Mouse (Mus musculus) heart, embryonic 10.5 days (tissue): Measurements from ENCODE around the gene Sept11. TPM values are rescaled to one million over a fixed set of nuclear protein-coding genes. Genes with fewer than 3 reads are reported as not detected.

Experiments used
- DNase-seq: peaks from one replicate; pipeline ENCODE4 v3.0.0-alpha.2; 2017; ENCODE audit warnings: low spot score
- H3K27ac ChIP-seq: fragments of 300-500 bp; sonication (generic); 2 replicates; pipeline ENCODE4 v1.5.1; 2016; ENCODE audit warnings: mild to moderate bottlenecking
- H3K27me3 ChIP-seq: fragments of 300-500 bp; sonication (generic); 2 replicates; pipeline ENCODE4 v1.6.1; 2016; ENCODE audit warnings: mild to moderate bottlenecking; ENCODE audit not compliant: poor library complexity, insufficient read depth, severe bottlenecking
- H3K36me3 ChIP-seq: fragments of 300-500 bp; sonication (generic); 2 replicates; pipeline ENCODE4 v1.6.1; 2016; ENCODE audit warnings: mild to moderate bottlenecking, moderate library complexity
- H3K4me1 ChIP-seq: fragments of 300-500 bp; sonication (generic); 2 replicates; pipeline ENCODE4 v1.6.1; 2016; ENCODE audit warnings: mild to moderate bottlenecking
- H3K4me3 ChIP-seq: fragments of 300-500 bp; sonication (generic); 2 replicates; pipeline ENCODE4 v1.5.1; 2016; ENCODE audit warnings: mild to moderate bottlenecking, moderate library complexity
- H3K9me3 ChIP-seq: fragments of 300-500 bp; sonication (generic); 2 replicates; pipeline ENCODE4 v1.6.1; 2016; ENCODE audit warnings: mild to moderate bottlenecking, moderate library complexity
- WGBS: fragments of 180-500 bp; shearing (Covaris S2); methylation state at CpG from one replicate; pipeline ENCODE4 v1.1.7; 2016; 5-methylcytosine and 5-hydroxymethylcytosine counted together
- polyA plus RNA-seq: library from polyadenylated mRNA; unstranded; fragments of >200 nt; fragmentation: Nextera tagmentation; extraction: Ambion mirVana; gene quantifications from 2 replicates; pipeline ENCODE4 v1.2.1, GENCODE M21; 2016

The Sept11 gene
- 129 and 153 TPM in 2 replicates for polyA plus RNA-seq

DNA sequence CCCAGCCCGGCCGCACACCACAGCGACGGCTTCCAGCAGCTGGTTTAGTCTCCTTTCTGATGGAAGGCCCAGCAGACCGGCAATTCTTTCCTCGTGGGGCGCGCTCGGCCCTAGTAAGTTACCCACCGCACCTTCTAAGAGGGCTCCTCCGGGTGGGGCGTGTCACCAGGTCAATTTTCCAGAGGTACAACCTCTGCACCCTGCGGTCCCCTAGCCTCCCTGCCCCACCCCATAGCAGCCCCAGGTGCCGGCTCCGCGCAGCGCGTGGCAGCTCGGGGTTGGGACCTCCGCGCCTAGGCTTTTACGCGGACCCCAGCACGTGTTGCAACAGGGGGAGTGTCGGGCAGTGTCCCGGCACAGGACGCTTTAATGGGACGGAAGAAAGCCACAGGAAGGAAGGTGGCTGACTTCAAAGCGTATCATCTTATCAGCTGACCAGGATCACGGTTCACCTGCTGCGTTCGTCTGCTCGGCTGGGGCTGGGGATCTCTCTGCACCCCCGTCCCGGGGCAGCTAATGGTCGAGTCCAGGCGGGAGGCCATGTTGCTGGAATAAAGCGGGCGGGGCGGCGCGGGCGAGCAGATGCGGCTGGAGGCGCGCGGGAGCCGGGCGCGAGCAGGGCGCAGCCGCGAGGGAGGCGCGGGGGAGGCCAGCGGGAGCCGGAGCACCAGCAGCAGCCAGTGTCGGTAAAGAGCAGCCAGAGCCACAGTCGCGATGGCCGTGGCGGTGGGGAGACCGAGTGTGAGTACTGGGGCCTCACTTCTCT lies at the start of gene Sept11:
Gene Sept11, plus strand, starts transcription at position 581 of the 766 bp plus-strand sequence.
- Histone ChIP-seq H3K4me1 (peaks cover 55% of the 10 kb centered on the region), H3K36me3 (no peaks in the 10 kb centered on the region), H3K9me3 (no peaks in the 10 kb centered on the region), H3K27me3 (no peaks in the 10 kb centered on the region), H3K4me3 (peak within 1 kb of the TSS; percentile 98), H3K27ac (peak within 1 kb of the TSS; percentile 98)
- peak; percentile 95 for DNase-seq
- WGBS: under 1% methylated on average over 63 of the region's 63 CpGs

GRCm38 (mm10) chr5:93043688-93044583 lies 49.3 kb upstream of the Sept11 start:
- peaks cover 74% of the 10 kb centered on the region for H3K27me3 ChIP-seq
- H3K9me3 ChIP-seq: no peaks in the 10 kb centered on the region
- H3K4me1 ChIP-seq: peaks cover 45% of the 10 kb centered on the region
- H3K36me3 ChIP-seq: no peaks in the 10 kb centered on the region
- H3K4me3 ChIP-seq: peak overlapping the region; percentile 71
- peak; percentile 75 for DNase-seq
- 4% methylated on average over 69 of the region's 69 CpGs for WGBS
- peak overlapping the region; percentile 56 for H3K27ac ChIP-seq

GRCm38 (mm10) chr5:93044584-93045370 lies 48.5 kb upstream of the Sept11 start, which contains the start of gene Sowahb:
TSS of gene Sowahb (minus strand) at chr5:93045022.
- Histone ChIP-seq H3K4me1 (peaks cover 40% of the 10 kb centered on the region), H3K27me3 (peaks cover 82% of the 10 kb centered on the region), H3K27ac (peak within 1 kb of the TSS; percentile 56), H3K36me3 (no peaks in the 10 kb centered on the region), H3K9me3 (no peaks in the 10 kb centered on the region), H3K4me3 (peak within 1 kb of the TSS; percentile 71)
- under 1% methylated on average over 68 of the region's 68 CpGs for WGBS
- DNase-seq: peak; percentile 79

DNA sequence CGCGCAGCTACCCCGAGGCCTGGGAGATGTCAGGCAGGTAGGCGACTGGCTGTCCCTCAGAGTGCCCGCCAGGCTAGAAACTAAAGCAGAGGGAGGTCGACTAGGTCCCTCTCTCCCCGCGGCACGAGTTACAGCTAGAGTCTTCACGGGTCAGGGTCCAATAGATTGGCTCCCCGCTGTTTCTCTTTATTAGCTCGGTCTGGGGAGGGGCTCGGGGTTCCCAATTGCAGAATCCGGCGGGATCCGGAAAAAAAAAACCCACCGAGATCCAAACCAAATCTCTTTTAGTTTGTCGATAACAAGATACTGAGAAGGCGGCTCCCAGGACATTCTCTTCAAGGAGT lies 47.9 kb upstream of the Sept11 start:
- Histone ChIP-seq H3K9me3 (no peaks in the 10 kb centered on the region), H3K27ac (peak overlapping the region; percentile 56), H3K36me3 (no peaks in the 10 kb centered on the region), H3K27me3 (peaks cover 88% of the 10 kb centered on the region), H3K4me1 (peaks cover 34% of the 10 kb centered on the region), H3K4me3 (peak overlapping the region; percentile 71)
- DNase-seq: no peak
- WGBS: under 1% methylated on average over 19 of the region's 19 CpGs

DNA sequence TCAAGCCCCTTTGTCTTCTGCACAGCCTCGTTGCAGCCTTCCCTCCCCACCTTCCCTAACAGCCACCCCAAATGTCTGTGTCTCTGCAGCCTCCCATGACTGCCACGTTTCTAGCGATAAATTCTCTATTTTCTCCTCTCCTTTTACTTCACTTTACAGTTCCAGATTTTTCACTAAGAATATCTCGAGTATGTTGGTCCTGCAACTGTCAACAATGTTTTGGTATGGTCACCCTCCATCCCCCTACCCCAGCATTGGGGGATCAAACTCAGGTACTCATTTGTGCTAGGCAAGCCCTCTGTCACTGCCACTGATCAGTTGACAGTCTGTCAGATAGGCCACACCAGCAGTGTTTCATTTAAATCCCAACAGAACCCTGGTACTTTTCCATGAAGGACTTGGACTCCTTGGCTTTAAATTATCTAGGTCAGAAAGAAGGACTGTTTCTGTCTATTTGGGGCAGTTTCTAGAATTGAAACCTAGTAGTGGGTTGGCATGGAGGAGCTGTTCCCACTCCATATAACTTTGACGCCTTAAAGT lies 46.9 kb upstream of the Sept11 start:
- WGBS: 25% methylated on average over 5 of the region's 5 CpGs
- DNase-seq: peak; percentile 20

DNA sequence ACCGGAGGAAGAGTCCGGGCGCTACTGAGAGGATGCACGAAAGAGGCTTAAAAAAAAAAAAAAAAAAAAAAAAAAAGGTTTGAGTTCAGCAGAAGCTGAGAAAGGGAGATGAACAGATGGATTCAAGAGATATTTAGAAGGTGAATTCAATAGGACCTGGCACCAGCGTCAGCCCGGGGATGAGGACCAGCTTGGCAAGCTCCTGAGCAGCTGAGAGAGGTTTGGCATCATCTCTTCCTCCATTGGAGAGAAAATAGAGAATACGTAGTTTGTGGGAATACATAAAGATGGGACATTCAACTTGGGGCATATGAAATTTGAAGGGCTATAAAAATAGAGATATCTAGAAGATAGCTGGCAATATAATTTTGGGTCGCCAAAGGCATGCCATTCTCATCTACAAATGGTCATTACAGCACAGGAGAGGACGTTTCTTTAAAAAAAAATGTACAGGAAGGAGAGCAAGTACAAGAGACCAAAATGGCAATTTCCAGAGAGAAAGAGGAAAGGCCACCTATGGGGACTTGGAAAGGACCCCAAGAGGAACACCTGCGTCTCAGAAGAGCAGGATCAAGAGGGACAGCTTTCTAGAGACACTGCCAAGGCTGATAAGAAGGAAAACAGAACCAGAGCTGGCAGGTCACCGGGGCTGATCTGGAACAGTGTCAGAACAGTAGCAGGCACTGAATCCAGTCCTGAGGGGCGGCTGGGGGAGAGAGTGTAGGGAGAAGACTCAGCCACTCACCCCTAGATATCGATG lies 44.6 kb upstream of the Sept11 start:
- Histone ChIP-seq H3K4me3 (no peak overlapping the region), H3K36me3 (no peaks in the 10 kb centered on the region), H3K9me3 (no peaks in the 10 kb centered on the region), H3K4me1 (peaks cover 18% of the 10 kb centered on the region), H3K27ac (no peak overlapping the region), H3K27me3 (peaks cover 66% of the 10 kb centered on the region)
- no peak for DNase-seq
- WGBS: 60% methylated on average over 13 of the region's 13 CpGs

More for the DNA sequence above, 46.9 kb upstream of the Sept11 start:
- H3K36me3 ChIP-seq: no peaks in the 10 kb centered on the region
- H3K9me3 ChIP-seq: no peaks in the 10 kb centered on the region
- H3K4me1 ChIP-seq: peaks cover 34% of the 10 kb centered on the region
- H3K27ac ChIP-seq: no peak overlapping the region
- no peak overlapping the region for H3K4me3 ChIP-seq
- peaks cover 88% of the 10 kb centered on the region for H3K27me3 ChIP-seq

GRCm38 (mm10) chr5:93049971-93050370 lies 43.3 kb upstream of the Sept11 start:
- no peak for DNase-seq
- no peaks in the 10 kb centered on the region for H3K9me3 ChIP-seq
- H3K36me3 ChIP-seq: no peaks in the 10 kb centered on the region
- WGBS: 44% methylated on average over 1 of the region's 1 CpGs
- H3K4me1 ChIP-seq: peaks cover 4% of the 10 kb centered on the region
- no peak overlapping the region for H3K27ac ChIP-seq
- H3K27me3 ChIP-seq: peaks cover 53% of the 10 kb centered on the region
- no peak overlapping the region for H3K4me3 ChIP-seq

DNA sequence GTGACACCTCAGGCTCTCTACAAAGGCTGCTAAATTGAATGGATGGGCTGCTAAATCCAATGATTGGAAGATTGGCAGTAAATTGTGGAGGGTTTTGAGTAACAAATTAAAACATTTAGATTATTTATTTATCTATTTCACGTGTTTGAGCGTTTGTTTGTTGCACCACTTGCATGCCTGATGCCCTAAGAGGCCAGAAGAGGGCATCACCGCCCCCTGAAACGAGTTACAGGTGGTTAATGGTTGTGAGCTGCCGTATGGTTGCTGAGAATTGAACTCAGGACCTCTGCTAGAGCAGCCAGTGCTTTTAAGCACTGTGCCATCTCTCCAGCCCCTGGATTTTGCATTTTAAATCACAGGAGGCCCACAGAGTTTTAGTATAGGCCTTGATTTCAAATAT lies 42.2 kb upstream of the Sept11 start:
- DNase-seq: no peak

GRCm38 (mm10) chr5:93051951-93052350 lies 41.3 kb upstream of the Sept11 start:
- Histone ChIP-seq H3K4me3 (no peak overlapping the region), H3K36me3 (no peaks in the 10 kb centered on the region), H3K27me3 (peaks cover 33% of the 10 kb centered on the region), H3K27ac (no peak overlapping the region), H3K9me3 (no peaks in the 10 kb centered on the region), H3K4me1 (no peaks in the 10 kb centered on the region)
- DNase-seq: no peak
- 88% methylated on average over 9 of the region's 9 CpGs for WGBS

More for the DNA sequence above, 42.2 kb upstream of the Sept11 start:
- Histone ChIP-seq H3K27me3 (peaks cover 42% of the 10 kb centered on the region), H3K36me3 (no peaks in the 10 kb centered on the region), H3K27ac (no peak overlapping the region), H3K9me3 (no peaks in the 10 kb centered on the region), H3K4me3 (no peak overlapping the region), H3K4me1 (no peaks in the 10 kb centered on the region)
- 43% methylated on average over 5 of the region's 5 CpGs for WGBS

DNA sequence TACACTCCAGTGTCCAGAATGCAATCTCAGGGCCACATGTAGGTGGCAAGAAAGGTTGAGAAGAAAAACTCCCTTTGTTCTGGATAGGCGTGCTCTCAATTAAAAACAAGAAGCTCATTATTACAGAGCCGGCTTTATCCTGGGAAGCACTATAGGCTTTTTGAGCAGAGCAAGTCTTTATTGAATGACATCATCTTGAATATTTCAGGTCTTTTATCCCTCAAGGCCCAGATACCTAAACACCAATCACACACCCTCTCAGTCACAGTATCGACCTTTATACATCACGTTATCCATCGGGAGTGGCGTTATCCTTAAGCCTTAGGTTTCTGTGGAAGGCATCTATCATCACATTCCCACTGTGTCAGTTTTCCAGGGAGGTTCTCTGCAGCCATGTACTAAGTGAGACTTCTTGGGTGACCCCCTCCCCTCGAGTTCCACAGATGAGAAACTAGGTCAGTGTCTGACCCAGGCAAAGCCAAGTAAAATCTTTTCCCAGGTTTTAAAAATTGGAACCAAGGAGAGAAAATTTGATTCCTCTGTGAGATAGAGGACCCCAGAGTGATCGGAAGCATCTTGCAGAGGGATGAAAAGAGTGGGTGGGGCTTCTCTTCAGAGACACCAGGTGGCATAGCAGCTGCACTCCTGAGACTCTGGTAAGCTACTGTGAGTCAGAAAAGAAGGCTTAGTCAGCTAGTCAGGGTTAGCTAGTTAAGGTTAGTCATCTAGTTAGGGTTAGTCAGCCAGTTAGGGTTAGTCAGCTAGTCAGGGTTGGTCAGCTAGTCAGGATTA lies 39.4 kb upstream of the Sept11 start:
- Histone ChIP-seq H3K9me3 (no peaks in the 10 kb centered on the region), H3K4me3 (no peak overlapping the region), H3K27me3 (peaks cover 15% of the 10 kb centered on the region), H3K4me1 (no peaks in the 10 kb centered on the region), H3K27ac (no peak overlapping the region), H3K36me3 (no peaks in the 10 kb centered on the region)
- DNase-seq: no peak
- 37% methylated on average over 8 of the region's 8 CpGs for WGBS

- Histone ChIP-seq H3K9me3 (no peaks in the 10 kb centered on the region), H3K4me1 (no peaks in the 10 kb centered on the region), H3K27ac (no peak overlapping the region), H3K4me3 (no peak overlapping the region), H3K27me3 (no peaks in the 10 kb centered on the region), H3K36me3 (no peaks in the 10 kb centered on the region)
- whole genome bisulfite sequencing: 78% methylated on average over 4 of the region's 4 CpGs
- DNase-seq: no peak
Observed at GRCm38 (mm10) chr5:93060865-93061264, 32.4 kb upstream of the Sept11 start.
